Comparison of ENCODE assay signal across 15 mouse cellular contexts in genomic region chr17:83803987-83804386, GRCm38 (mm10). TPM values are rescaled to one million over a fixed set of nuclear protein-coding genes. Genes with fewer than 3 reads are reported as not detected.
DNase-seq lines count a peak whose midpoint lies in the region; ATAC-seq lines count a peak whose summit lies in the region.
"Had no signal": no experiment of that assay in that cellular context is flagged by ENCODE, and none has a peak within 500 bp of the region (broad histone marks: within the 10 kb centered on the region; RNA-seq: fewer than 3 reads in every experiment).

No protein-coding gene starts in this region.

- no peaks in the 10 kb centered on the region for H3K27me3 ChIP-seq in heart, embryonic 10.5 days (ENCODE audit: insufficient read depth, poor library complexity, severe bottlenecking)
- H3K27me3 ChIP-seq in midbrain, embryonic 11.5 days (ENCODE audit: control insufficient read depth, insufficient read depth, low read length) = no peaks in the 10 kb centered on the region
- no peaks in the 10 kb centered on the region for H3K27me3 ChIP-seq in midbrain, embryonic 10.5 days (ENCODE audit: low read depth, poor library complexity, severe bottlenecking)
- H3K27me3 ChIP-seq in lung, embryonic 15.5 days = no peaks in the 10 kb centered on the region
- H3K27me3 ChIP-seq in midbrain, embryonic 15.5 days (replicated peaks) = no peaks in the 10 kb centered on the region

- 50% methylated on average over 9 of the region's 9 CpGs for WGBS in heart, embryonic 10.5 days
- WGBS in midbrain, embryonic 11.5 days = 75% methylated on average over 9 of the region's 9 CpGs
- WGBS in midbrain, embryonic 10.5 days = 75% methylated on average over 9 of the region's 9 CpGs
- 53% methylated on average over 9 of the region's 9 CpGs for WGBS in lung, embryonic 15.5 days
- WGBS in midbrain, embryonic 15.5 days = 68% methylated on average over 9 of the region's 9 CpGs

- peaks cover 28% of the 10 kb centered on the region for H3K36me3 ChIP-seq in heart, embryonic 10.5 days
- H3K36me3 ChIP-seq in midbrain, embryonic 11.5 days (ENCODE audit: control insufficient read depth, insufficient read depth, low read length) = no peaks in the 10 kb centered on the region
- H3K36me3 ChIP-seq in midbrain, embryonic 10.5 days = 0 out of 2 replicates have a peak, but pooled peaks cover 5% of the 10 kb centered on the region
- H3K36me3 ChIP-seq in lung, embryonic 15.5 days = peaks cover 3% of the 10 kb centered on the region; the same call in 1 of the 2 replicates
- no peaks in the 10 kb centered on the region for H3K36me3 ChIP-seq in midbrain, embryonic 15.5 days (replicated peaks)

- H3K27ac ChIP-seq in heart, embryonic 10.5 days = no peak overlapping the region
- H3K27ac ChIP-seq in midbrain, embryonic 11.5 days (ENCODE audit: low read depth, low read length) = no peak overlapping the region
- H3K27ac ChIP-seq in midbrain, embryonic 10.5 days (replicated peaks) = no peak overlapping the region
- H3K27ac ChIP-seq in lung, embryonic 15.5 days = peak overlapping the region; percentile 63
- H3K27ac ChIP-seq in midbrain, embryonic 15.5 days = peak overlapping the region; percentile 48; the same call in 1 of the 2 replicates
- H3K27ac ChIP-seq: gastrocnemius, adult 2 months; kidney, postnatal 0 days had no signal

- H3K4me1 ChIP-seq in heart, embryonic 10.5 days = peaks cover 29% of the 10 kb centered on the region
- no peaks in the 10 kb centered on the region for H3K4me1 ChIP-seq in midbrain, embryonic 11.5 days (ENCODE audit: control insufficient read depth, insufficient read depth, low read length)
- H3K4me1 ChIP-seq in midbrain, embryonic 10.5 days = peaks cover 10% of the 10 kb centered on the region
- H3K4me1 ChIP-seq in lung, embryonic 15.5 days = peaks cover 26% of the 10 kb centered on the region; the same call in 1 of the 2 replicates
- 0 out of 2 replicates have a peak, but pooled peaks cover 6% of the 10 kb centered on the region for H3K4me1 ChIP-seq in midbrain, embryonic 15.5 days

- H3K9ac ChIP-seq in midbrain, embryonic 11.5 days (ENCODE audit: low read length) = no peak overlapping the region
- no peak overlapping the region for H3K9ac ChIP-seq in lung, embryonic 15.5 days
- H3K9ac ChIP-seq in midbrain, embryonic 15.5 days = no peak overlapping the region
- H3K9ac ChIP-seq: liver, postnatal 0 days had no signal

- H3K4me2 ChIP-seq in midbrain, embryonic 11.5 days = no peak overlapping the region
- H3K4me2 ChIP-seq in lung, embryonic 15.5 days = peak overlapping the region; percentile 12; the same call in 1 of the 2 replicates
- no peak overlapping the region for H3K4me2 ChIP-seq in midbrain, embryonic 15.5 days

- peak overlapping the region; percentile 22; the same call in 1 of the 2 replicates for H3K4me3 ChIP-seq in heart, embryonic 10.5 days
- H3K4me3 ChIP-seq in midbrain, embryonic 11.5 days (ENCODE audit: low read depth, low read length) = no peak overlapping the region
- H3K4me3 ChIP-seq in midbrain, embryonic 10.5 days = no peak overlapping the region
- no peak overlapping the region for H3K4me3 ChIP-seq in lung, embryonic 15.5 days
- H3K4me3 ChIP-seq in midbrain, embryonic 15.5 days = no peak overlapping the region
- H3K4me3 ChIP-seq: erythroblast, embryonic 14.5 days; gastrocnemius, adult 2 months had no signal

- peak; percentile 79; the same call in 1 of the 2 replicates for ATAC-seq in midbrain, embryonic 11.5 days (ENCODE audit: low FRiP score)
- ATAC-seq in lung, embryonic 15.5 days (ENCODE audit: borderline replicate concordance, extremely low read depth, low FRiP score, low TSS enrichment) = peak; percentile 84
- peak; percentile 48; the same call in 1 of the 2 replicates for ATAC-seq in midbrain, embryonic 15.5 days (replicated peaks)
- ATAC-seq: liver, postnatal 0 days had no signal

- no peak for DNase-seq in heart, embryonic 10.5 days (ENCODE audit: low spot score)
- no peak for DNase-seq in heart, adult 9 months (ENCODE audit: low spot score in 2 of 2)
- DNase-seq in midbrain, embryonic 11.5 days (ENCODE audit: low spot score, missing footprints) = no peak
- no peak for DNase-seq in midbrain, embryonic 10.5 days (ENCODE audit: low spot score)
- no peak for DNase-seq in gastrocnemius, adult 18-20 months (ENCODE audit: low spot score)
- no peak for DNase-seq in layer of hippocampus, postnatal 10 days (ENCODE audit: low spot score in 2 of 2)
- DNase-seq: cerebellum, adult 18-20 months; gastrocnemius, adult 2 months; layer of hippocampus, adult 9-11 months; liver, postnatal 0 days had no signal

- no peaks in the 10 kb centered on the region for H3K9me3 ChIP-seq in heart, embryonic 10.5 days
- H3K9me3 ChIP-seq in midbrain, embryonic 11.5 days (ENCODE audit: control insufficient read depth, low read length) = no peaks in the 10 kb centered on the region
- no peaks in the 10 kb centered on the region for H3K9me3 ChIP-seq in midbrain, embryonic 10.5 days (replicated peaks)
- H3K9me3 ChIP-seq in lung, embryonic 15.5 days = no peaks in the 10 kb centered on the region
- no peaks in the 10 kb centered on the region for H3K9me3 ChIP-seq in midbrain, embryonic 15.5 days

RNA-seq across cellular contexts. Expression of gene Haao, which starts 43.8 kb away (rescaled TPM):
- 0.41 and 0.68 TPM in 2 replicates for polyA plus RNA-seq in heart, embryonic 10.5 days (2016; fragmentation: Nextera tagmentation; extraction: Ambion mirVana)
- 0.22 TPM in 1 of 2 replicates, not detected in the other for polyA plus RNA-seq in midbrain, embryonic 11.5 days (2014; fragmentation: Nextera tagmentation; extraction: Ambion mirVana)
- polyA plus RNA-seq in midbrain, embryonic 10.5 days (2016; fragmentation: Nextera tagmentation; extraction: Ambion mirVana) = 0.11 and 0.27 TPM in 2 replicates
- polyA plus RNA-seq in lung, embryonic 15.5 days (2015; fragmentation: Nextera tagmentation; extraction: Ambion mirVana) = 0.69 and 0.89 TPM in 2 replicates
- 0.29 TPM in 1 of 2 replicates, not detected in the other for polyA plus RNA-seq in midbrain, embryonic 15.5 days (2015; fragmentation: Nextera tagmentation; extraction: Ambion mirVana)
- total RNA-seq in gastrocnemius, adult 18-20 months (2021) = under 1 TPM in 1 of 2 experiments, not detected in 1; 0.38 TPM
- total RNA-seq in layer of hippocampus, postnatal 10 days (2021) = not detected
- total RNA-seq: gastrocnemius, adult 2 months; left cerebral cortex, postnatal 25 days had no signal
- polyA plus RNA-seq: erythroblast, embryonic 14.5 days had no signal

Comparison
In these comparisons a context has a peak if more than half of its experiments do, and no peak if none do; other contexts are left out.
1. H3K27ac ChIP-seq: peak in lung, embryonic 15.5 days (single experiment) and midbrain, embryonic 15.5 days (single experiment); none in heart, embryonic 10.5 days (single experiment), midbrain, embryonic 11.5 days (single experiment) and midbrain, embryonic 10.5 days (single experiment).
2. Peak in every context shown above with its lines, with median percentiles within 50 percentile points of each other: ATAC-seq.